Mouse (Mus musculus) erythroblast, embryonic 14.5 days (primary cell): ENCODE measurements around the gene Gm48551.

Experiments
- GATA1 ChIP-seq: IDR thresholded peaks from 2 replicates; pipeline ENCODE4 v1.6.1; 2012; ENCODE audit warnings: low read length, inconsistent platforms, mixed read lengths
- TAL1 ChIP-seq: IDR thresholded peaks from 3 replicates; pipeline ENCODE4 v1.6.1; 2012; ENCODE audit warnings: low read length, inconsistent platforms, mixed read lengths

DNA sequence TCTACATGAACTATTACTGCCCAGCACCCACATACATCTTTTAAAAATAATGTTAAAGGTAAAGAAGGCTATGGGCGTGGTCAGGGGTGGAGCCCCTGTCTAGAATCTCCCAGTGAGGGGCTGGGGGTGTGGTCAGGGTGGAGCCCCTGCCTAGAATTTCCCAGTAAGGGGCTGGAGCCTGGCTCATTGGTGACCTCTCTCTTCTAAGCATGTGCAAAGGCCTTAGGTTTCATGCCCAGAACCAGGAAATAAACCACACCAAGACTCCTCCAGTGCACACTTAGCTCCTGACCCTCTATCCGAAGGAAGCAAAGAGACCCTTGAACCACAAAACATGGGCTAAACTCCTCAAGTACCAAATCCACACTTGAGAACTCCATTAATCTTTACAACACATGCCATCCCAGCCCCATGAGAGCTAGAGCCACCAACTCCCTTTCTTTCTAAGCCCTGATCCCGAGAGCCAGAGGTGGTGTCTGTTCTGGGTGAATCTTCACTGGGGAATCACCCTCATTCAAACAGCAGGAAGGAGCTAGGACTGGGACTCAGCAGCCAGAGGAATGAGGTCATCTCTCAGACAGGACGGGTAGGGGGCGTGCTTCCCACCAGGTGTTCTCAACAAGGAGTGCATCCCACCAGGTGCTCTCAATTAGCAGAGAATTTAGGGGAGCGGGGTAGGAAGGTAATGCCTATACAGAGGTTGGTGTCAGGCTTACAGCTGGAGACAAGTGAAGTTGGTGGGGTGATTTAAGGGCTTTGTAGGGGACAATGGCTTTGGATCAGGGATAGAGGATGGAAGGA lies 7.5 kb upstream of the Gm48551 start:
- no peak for TF ChIP-seq GATA1
- TF ChIP-seq TAL1, result no peak
